Mouse (Mus musculus) cerebellum, adult 9-11 months (tissue): ENCODE results near the gene Qrfp.

Experiments
- DNase-seq: peaks from one replicate; pipeline ENCODE4 v3.0.0; 2022

Gene Qrfp

DNA sequence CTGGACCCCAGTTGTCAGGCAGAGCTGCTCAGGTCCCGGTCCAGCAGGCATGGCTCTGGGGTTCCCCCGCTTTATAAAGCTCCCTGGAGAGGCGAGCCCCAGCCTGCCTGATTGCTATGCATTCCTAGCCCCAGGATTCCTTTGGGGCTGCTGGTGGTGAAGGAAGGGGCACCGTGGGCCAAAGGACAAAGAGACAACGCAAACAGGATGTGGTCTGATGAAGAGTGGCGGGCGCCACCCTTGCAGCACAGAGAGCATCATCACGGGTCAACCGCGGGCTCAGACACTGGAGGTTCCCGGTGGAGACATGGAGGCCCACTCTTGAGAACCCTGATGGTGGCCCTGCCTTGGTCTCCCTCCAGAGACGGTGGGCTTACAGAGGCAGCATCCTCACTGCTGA, at the start of gene Qrfp:
Qrfp (minus strand) TSS at position 137 of the 400 bp plus-strand sequence.
- DNase-seq, result no peak

DNA sequence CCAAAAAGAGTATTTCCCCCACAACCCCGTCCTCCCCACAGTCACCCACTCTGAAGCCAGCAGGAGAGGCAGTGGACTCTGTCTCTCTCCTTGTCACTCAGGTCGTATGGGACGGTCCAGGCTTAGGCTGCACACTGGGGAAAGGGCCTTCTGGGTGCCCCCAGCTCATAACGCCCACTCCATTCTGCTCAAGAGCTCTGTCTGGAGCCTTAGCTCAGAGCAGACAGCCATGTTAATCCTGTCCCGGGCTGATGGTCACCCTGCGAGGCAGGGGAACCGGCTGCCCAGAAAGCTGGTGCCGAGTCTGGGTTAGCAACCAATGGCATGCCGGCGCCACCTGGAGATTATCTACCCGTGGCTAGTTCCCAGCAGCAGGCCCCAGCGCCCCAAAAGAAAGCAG, 48.1 kb upstream of the Qrfp start:
- DNase-seq, result no peak

DNA sequence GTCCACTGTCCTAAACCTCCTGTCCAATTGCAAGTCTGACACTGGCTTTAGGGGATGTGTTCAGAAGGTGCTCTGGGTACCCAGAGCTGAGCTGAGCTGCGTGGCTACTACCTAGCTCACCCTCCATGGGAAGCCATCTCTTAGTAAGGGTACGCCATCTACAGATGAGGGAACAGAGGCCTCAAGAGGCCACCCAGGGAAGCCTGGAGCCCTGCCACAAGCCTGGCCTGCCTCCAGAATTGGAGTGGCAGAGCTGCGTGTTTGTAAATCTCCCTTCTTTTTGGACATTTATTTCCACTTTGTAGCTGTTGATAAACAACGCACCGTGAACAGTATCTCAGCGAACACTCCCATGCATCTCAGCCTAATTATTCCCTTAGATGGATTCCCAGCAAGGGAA, 46.8 kb upstream of the Qrfp start:
- no peak for DNase-seq

DNA sequence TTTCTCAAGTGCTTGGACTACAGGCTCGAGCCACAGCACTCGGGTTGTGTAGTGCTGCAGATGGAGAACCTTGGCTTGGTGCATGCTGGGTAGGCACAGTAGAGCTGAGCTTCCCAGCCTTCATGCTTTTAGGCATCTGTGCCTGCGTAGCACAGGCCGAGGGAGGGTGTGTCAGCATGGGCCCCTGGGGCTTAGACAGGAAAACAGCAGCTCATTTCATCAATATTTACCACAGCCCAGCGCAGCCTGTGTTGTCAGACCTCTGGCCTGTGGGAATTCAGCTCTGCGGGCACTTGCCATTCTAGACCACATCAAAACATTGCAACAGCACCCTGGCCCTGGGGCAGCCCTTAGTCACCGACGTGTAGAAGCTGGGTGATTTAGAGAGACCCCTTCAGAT, 45.6 kb upstream of the Qrfp start:
- no peak for DNase-seq

DNA sequence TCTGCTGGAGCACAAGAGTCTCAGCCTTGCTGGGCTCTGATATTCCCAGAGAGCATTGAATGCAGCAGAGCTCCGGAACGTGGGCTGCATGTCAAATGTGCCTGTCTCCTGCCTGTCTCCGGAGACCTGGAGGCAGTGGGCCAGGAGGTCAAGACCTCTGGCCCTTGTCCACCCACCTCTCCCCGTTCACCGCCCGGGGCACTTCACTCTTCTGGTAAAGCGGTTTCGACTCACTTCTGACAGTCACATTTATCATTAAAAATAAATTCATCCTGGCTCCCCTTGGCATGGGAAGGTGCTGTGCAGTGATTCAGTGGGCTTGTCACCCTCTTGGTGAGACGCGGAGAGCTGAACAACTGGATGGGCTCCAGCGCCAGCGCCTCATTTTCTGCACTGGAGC, 39.8 kb upstream of the Qrfp start:
- no peak for DNase-seq

DNA sequence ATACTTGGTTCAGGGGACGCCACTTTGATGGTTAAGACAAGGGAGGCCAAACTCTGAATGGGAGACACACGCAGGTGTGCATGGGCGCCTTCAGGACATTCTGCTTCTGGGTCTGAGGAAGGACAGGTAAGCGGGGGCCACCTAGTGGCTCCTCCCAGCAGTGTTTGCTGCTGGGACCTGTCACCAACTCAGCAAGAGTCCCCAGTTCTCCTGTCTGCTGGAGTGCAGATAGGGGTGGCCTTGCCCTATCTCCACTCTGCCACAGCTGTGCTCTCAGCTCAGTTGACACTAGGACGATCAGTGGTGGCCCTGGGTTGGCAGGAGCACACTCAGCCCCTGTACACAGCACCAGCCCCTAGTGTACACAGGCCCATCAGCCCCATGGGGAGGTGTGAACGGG, 37.5 kb upstream of the Qrfp start:
- peak; percentile 57 for DNase-seq

DNA sequence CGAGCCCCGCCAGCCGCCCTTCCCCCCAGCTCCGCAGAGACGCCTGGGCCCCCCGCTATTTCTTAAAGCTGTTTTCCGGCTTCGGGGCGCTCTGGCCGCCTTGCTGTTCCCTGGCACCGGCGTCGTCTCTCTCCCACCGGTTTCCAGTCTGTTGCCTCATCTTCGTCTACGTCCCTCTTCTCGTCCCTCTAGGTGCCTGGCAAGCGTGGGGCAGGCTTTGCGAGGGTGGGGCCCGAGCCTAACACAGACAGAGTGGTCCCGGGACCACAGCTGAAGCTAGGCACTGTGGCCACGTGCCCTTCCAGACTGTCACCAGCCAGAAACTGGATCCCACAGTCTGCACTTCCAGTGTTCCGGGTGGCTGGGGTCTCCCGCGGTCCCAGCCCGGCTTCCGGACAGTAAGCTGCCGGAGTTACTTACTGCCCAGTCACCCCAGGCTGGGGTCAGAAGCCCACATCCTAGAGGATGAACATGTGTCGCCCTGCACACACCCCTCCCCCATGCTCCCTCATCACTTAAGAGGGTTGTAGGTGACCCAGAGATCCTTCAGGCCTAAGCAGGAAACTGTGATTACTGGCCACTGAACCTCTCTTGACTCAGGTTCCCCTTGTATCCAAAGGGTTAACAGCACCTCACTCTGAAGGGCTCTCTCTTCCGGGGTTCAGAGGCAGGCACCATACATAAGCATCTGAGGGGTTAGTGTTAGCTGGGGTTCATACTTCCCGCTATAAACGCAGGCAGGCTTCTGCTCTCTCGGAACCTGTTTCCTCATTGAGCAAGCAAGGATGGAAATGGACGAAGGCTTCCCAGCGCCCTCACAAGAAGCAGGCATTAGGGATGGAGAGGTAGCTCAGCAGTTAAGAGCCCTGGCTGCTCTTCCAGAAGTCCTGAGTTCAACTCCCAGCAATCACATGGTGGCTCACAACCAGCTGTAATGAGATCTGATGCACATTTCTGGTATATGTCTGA, 36.6 kb upstream of the Qrfp start:
- DNase-seq, result no peak

DNA sequence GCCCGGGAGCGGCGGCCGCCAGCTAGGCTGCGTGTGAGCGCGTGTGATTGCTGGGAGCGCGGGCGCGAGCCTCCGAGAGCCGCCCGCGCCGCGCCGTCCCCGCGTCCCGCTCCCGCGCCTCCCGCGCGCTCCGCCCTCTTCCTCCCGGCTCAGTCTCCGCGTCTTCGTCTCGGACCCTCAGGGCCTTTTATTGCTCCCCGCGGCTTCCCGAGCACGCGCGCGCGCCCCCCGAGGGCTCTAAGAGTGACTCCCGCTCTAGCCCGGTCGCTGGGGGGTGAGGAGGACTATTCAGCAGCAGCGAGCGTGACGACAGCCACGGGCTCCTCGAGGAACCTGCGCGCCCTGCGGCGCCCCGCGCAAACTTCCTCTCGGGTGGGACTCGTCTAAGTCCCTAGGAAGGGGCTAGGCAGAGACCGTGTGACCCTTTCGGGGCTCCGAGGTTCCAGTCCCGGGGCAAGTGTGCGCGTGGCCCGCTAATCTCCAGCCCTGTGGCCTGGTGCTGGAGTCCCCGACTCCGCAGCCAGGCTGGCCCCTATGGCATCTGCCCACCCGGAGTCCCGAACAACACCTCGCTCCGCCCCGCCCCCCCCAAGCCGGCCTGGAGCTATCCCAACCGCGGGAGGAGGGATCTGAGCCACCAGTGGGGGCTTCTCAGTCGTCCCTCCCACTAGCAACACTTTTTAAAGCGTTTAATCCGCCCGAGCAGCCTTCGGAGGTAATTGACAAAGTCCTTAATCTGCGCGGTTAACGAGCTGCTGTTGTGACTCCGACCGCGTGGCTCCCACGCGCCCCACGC, 35.7 kb upstream of the Qrfp start, which contains the start of gene Fibcd1:
Fibcd1 (minus strand) TSS at position 110 of the 796 bp plus-strand sequence.
- DNase-seq, result no peak

DNA sequence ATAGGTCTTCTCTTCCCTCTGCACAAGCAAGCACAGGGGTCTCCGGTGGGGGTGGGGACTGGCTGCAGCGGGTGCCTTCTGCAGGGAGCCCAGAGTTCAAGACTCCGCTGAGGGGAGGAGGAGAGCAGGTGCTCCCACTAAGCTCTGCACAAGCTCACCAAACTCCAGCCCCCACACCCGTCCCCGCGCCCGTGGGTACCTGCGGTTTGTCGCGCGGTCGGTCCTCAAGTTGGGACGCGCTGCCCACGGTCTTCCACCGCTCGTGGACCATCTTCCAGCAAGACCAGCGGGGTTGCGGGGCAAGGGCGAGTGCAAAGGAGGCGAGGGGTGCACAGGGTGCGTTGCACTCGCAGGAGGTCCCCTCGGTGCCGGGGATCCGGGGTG, 35.1 kb upstream of the Qrfp start:
- DNase-seq, result no peak

DNA sequence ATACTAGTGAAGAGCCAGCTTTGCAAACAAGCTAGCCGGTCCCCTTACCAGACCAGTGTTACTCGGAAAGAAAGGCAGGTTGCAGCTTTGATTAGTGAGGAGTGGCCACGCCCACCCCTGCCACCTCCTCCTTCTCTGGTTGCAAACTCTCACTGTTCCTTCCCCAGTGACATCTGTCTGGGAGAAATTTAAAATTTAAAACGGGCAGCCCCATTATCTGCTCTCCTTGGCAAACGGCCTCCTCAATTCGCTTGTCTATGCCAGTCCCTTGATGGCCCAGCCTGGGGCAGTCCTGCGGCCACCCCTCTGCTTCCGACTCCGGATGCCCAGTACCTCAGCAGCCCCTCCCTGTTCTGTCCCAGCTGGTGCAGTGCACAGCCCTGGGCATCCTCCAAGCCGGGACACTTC, 34.4 kb upstream of the Qrfp start:
- DNase-seq, result no peak

DNA sequence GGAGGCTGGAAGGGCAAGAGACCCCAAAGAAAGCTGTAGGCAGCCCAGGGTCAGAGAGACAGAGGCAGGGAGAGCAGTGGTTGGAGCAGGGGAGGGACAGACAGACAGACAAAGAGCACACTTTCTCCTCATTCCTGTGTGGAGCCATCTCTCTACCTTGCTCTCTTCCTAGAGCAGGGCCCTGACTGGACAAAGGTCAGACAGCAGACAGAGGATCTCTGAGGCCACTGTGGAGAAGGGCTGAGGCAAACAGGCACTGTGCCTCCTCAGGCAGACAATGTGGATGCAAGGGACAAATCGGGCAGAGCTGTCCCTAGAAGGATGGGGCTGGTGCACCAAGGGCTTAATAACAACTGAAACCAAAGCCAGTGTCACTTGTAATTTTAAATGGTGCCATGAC, 28.5 kb upstream of the Qrfp start:
- no peak for DNase-seq

DNA sequence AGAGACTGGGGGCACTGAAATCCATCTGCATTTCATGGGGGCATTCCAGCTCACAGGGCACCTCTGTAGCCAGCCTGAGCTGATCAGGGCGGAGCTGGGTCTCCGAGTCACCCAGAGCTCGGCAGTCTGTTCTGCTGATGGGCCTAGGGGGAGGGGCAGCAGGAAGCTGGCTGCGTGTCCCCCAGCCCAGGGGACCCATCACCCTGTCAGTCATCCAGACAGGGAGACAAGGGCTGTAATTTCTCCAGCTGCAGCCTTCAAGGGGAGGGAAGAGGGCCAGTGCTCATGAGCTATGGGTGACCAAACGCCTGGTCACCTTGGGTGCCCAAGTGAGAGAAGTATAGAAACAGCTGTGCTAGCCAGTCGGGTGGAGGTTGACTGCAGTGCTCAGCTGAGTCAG, 26.6 kb upstream of the Qrfp start:
- no peak for DNase-seq

DNA sequence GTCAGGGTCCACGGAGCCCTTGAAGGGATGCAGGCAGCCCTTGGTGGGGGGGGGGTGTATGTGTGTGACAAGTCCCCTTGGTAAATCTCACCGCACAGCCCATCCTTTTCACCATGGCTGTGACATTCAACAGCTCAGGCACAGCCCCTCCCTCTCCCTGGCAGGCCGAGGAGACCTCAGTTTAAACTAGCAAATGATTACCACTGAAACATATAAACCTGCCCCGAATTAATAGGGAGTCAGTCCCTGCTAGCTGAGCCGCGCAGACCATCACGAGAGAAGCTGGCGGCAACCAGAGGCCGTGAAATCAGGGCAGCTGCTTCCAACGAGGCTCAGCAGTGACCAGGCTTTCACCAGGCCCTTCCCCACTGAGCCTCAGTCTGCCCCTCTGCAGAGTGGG, 25.7 kb upstream of the Qrfp start:
- DNase-seq, result no peak

DNA sequence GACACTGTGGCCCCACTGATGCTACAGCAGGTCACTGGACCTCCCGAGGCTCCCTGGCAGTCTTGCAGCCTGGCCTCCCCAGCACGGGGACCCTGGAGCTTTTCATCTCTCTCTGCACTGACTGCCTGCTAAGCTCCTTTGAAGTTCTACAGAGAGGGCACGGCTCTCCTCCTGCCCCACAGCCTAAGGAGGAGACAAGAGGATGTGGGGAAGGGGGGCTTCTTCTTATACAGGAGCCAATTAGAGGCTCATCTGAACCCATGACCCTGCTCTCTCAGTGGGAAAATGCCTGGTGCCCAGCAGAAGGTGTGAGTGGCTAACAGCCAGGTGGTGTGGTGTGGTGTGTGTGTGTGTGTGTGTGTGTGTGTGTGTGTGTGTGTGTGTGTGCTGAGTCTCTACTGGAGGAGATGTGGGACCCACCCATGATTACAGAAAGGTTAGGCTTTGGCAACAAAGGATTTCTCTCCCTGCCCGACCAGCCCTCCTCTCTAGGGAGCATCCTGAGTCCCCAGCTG, 18.0 kb upstream of the Qrfp start:
- DNase-seq, result no peak

DNA sequence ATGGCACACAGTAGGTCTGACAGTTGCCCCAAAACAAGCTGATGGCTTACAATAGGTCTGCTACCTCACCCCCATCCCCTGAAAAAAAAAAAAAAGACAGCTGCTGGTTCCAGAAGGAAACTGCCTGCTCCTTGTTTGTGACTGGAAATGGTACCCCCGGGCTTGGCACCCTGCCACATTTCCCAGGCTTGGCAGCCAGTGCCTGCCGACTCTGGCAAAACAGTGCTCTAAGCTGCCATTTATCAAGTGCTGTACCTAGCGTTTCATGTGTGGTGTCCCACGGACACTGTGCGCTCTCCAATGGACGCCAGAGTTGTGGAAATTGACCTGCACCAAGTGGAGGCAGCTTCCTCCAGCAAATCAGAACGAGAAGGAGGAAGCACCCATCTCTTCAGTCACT, 17.5 kb upstream of the Qrfp start:
- DNase-seq, result peak; percentile 43

DNA sequence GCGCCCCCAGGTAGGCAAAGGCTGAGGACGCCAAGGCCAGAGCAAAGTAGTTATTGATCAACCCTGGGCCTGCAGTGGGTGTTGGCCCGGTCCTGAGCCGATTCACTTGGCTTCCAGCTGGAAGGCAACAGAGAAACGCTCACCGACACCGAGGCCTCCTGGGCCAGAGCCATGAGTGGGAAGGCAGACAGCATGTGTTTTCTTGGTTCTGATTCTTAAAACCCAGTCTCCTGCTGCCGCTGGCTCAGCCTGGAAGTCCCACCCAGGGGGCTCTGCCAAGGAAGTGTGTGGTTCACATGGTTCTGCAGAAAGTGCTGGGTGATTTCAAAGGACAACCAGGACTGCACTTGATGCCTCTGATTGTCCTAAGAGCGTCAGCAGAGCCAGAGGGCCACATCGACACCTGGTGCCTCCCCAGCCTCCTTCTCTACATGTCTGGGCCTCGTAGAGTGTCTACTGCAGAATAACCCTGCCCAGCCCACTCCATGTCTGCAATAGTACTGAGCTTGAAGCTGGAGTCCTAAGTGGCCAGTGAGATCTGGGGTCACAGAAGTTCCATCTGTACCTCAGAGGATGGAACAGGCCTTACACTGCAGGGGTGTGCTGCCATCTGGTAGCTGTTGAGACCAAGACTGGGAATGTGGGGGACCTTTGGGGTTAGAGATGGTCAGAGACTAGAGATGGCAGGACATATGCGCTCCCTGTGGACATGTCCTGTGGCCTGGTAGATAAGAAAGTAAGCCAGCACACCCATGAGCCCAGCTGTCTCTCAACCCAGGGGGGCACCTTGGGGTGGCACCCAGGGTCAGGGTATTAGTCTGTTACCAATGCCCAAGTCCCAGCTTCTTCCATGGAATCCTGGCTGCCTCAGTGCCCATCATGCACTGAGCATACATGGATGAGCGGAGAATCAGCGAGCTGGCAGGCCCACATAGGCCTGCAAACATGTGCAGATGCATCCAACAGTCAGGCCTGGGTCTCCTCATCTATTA, 16.0 kb upstream of the Qrfp start:
- DNase-seq, result peak; percentile 71

DNA sequence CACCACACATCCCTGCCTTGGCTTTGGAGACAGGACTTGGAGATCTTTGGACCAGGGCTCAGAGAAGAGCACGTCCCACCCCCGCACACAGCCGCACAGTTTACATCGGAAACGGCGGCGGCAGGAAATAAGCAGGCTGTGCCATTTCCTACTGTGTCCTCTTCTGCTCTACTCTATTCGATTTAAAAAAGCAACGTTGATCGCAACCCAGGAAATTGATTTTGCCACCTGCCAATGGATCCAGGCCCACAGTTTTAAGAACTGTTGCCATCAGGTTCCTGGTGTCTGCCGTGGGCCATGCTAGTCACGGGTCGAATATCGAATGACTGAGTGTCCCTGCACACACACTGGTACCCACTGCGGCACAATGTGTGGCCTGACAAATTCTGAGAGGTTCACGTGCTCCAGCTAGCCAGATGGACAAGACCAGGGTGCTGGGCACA, 15.1 kb upstream of the Qrfp start:
- peak; percentile 63 for DNase-seq

DNA sequence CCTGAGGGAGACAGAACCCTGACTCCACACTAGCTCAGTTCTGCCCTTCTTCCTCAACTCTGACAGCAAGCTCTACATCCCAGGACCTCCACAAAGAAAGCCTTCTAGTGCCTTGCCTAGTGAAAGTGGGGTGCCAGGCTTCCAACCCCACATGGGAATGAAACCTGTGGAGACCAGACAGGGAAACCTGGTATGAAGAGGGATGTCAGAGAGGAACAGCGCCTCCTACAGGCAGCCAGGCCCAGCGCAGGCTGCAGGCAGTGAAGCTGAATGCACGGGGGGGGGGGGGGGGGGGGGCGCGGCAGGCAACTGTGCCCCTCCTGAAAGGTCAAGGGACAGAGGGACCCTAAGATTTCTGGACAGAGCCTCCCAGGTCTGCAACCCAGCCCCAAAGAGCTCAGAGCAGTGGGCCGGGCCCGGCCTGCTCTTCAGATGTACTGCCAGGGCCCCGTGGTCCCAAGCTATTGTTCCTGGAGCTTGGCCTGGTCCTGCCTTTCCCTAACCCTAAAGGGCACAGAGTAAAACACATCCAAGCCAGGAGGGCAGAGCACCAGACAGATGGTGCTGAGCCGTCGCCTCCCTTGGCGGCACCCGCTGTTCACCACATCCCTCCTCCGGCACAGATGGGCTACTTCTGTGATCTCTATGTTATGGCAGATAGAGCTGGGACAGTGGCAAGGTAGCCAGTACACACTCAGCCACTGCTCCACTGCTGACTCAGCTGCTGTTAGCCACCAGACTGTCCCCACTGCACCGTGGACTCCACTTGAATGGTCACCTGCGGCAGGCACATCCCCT, 13.8 kb upstream of the Qrfp start:
- DNase-seq, result peak; percentile 50

DNA sequence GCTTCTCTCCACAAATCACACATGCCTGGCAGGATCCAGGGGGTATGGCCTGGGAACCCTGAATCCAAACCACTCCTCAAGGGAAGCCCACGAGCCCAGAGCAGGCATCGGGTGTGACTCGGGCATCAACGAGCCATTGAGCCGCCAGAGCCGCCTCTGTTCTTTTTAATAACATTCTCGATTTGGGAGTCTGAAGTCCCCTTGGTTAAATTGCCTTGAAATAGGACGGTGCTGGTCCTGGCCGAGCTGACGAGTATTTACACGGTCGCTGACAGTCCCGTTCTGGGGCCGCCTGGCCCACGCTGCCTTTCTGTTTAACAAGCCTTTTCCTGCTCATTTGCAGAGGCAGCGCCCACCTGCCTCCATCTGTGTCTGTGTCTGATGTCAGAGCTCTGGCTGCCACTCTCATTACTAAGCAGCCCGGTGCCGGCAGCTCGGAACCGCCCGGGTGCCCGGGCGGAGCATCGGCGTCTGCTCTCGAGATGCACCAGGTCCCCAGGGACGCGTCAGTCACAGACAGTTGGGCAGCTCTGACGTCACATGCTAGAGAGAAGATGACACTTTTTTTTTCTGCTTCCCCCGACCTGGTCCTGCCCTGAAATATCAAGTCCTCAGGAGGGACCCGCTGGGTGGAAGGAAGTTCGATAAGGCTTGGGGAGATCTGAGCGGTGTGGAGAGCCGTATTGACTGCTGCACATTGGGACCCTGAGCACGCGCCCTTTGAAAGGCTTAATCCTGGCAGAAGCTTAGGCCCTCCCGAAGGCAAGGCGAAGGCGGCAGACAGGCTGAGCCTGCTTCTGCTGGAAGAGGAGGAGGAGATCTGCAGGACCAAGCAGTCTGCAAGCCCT, 12.4 kb upstream of the Qrfp start:
- DNase-seq, result peak; percentile 65

DNA sequence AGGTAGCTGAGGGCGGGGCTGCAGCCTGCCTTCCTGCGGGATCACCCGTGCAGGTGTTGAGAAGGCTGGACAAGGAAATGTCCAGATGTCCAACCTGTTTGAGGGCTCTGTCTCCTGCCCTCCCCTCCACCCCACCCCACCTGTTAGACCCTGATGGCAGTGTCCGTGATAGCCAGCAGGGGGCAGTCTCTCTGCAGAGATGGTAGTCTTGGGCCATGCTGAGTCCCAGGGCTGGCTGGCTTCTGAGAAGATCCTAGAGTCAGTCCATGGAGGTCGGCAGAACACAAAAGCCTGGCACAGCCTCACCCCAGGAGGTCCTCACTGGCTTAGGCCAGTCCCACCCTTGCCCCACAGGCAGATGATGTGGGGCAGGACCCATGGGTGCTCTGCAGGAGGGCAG, 5.0 kb upstream of the Qrfp start:
- DNase-seq, result peak; percentile 67

DNA sequence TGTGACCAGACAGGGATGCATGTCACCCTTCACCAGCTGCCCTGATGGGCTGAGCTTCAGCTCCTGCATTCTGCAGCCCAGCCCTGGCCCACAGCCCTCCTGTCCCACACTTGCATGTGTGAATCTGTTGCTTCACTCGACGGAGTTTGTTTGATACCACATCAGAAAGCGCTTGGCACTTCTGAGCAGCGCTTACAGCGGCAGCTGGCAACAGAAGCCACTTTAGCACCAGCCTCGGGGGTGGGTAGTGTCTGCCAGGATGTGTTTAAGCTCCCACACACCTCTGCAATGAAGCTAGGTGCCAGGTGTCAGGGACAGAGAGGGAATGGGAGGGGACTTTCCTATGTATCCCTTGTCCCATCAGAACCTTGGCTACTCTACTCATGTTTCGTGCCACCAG, 4.3 kb upstream of the Qrfp start:
- no peak for DNase-seq
